28 mouse cellular contexts compared by ENCODE assay signal in genomic region chr17:32621018-32621417, GRCm38 (mm10). TPM values are rescaled to one million over a fixed set of nuclear protein-coding genes. Genes with fewer than 3 reads are reported as not detected.
"Had no signal": no experiment of that assay in that cellular context is flagged by ENCODE, and none has a peak within 500 bp of the region (broad histone marks: within the 10 kb centered on the region; RNA-seq: fewer than 3 reads in every experiment).

TSS of gene Cyp4f37 (plus strand) at chr17:32621309.

RNA-seq across cellular contexts. Expression of gene Cyp4f37, which starts in this region (rescaled TPM):
- total RNA-seq: gastrocnemius, adult 2 months; gastrocnemius, postnatal 10 days; gastrocnemius, postnatal 25 days; gastrocnemius, postnatal 4 days; heart, adult 2 months; heart, postnatal 10 days; heart, postnatal 25 days; heart, postnatal 4 days; hindbrain, postnatal 0 days; layer of hippocampus, adult 2 months; layer of hippocampus, postnatal 10 days; layer of hippocampus, postnatal 25 days; left cerebral cortex, adult 2 months; left cerebral cortex, postnatal 14 days; left cerebral cortex, postnatal 36 days had no signal
- polyA plus RNA-seq: frontal cortex, adult 2 months; heart, adult 2 months; heart, embryonic 11.5 days; heart, embryonic 13.5 days; heart, embryonic 16.5 days; hindbrain, embryonic 11.5 days; hindbrain, embryonic 13.5 days; intestine, embryonic 14.5 days; kidney, embryonic 14.5 days; kidney, embryonic 16.5 days; limb, embryonic 10.5 days; limb, embryonic 12.5 days; limb, embryonic 14.5 days; liver, embryonic 11.5 days had no signal
